Mouse (Mus musculus) MEL (cell line): ENCODE results near the gene Fam228b. TPM values are rescaled to one million over a fixed set of nuclear protein-coding genes. Genes with fewer than 3 reads are reported as not detected.

Experiments
- DNase-seq: peaks from one replicate; pipeline ENCODE4 v3.0.0; 2011; ENCODE audit warnings: low read depth, low spot score
- H3K27ac ChIP-seq: 2 replicates; pipeline ENCODE4 v1.5.1; 2012; ENCODE audit warnings: low read depth, mild to moderate bottlenecking, control low read depth, low read length, moderate library complexity; ENCODE audit not compliant: control insufficient read depth
- H3K27me3 ChIP-seq, 2 experiments: fragments of 150-350 bp in 1 of 2; sonication (generic) in 1 of 2; 2 replicates each; pipeline ENCODE4 v1.6.1; 2012; ENCODE audit warnings: low read length in 2 of 2, mild to moderate bottlenecking in 2 of 2, improper control_type of control experiment in 1 of 2, moderate library complexity in 1 of 2; ENCODE audit not compliant: insufficient read depth in 2 of 2, control insufficient read depth in 1 of 2
- H3K36me3 ChIP-seq, 2 experiments: 2 replicates each; pipeline ENCODE4 v1.6.1; 2012 to 2014; ENCODE audit warnings: low read length in 2 of 2, improper control_type of control experiment in 1 of 2, inconsistent platforms in 1 of 2, mild to moderate bottlenecking in 1 of 2; ENCODE audit not compliant: insufficient read depth in 2 of 2, control insufficient read depth in 1 of 2
- H3K4me1 ChIP-seq, 2 experiments: fragments of 150-350 bp in 1 of 2; sonication (generic) in 1 of 2; 2 replicates each; pipeline ENCODE4 v1.6.1; 2012; ENCODE audit warnings: low read length in 2 of 2, improper control_type of control experiment in 1 of 2, mild to moderate bottlenecking in 1 of 2; ENCODE audit not compliant: insufficient read depth in 2 of 2, control insufficient read depth in 1 of 2
- H3K4me3 ChIP-seq, 2 experiments: fragments of 150-350 bp in 1 of 2; sonication (generic) in 1 of 2; 2 replicates each; pipeline ENCODE4 v1.5.1; 2012; ENCODE audit warnings: low read depth in 2 of 2, low read length in 2 of 2, mild to moderate bottlenecking in 2 of 2, moderate library complexity in 2 of 2, control low read depth in 1 of 2, improper control_type of control experiment in 1 of 2; ENCODE audit not compliant: control insufficient read depth in 1 of 2, insufficient read depth in 1 of 2
- H3K79me2 ChIP-seq: 2 replicates; pipeline ENCODE4 v1.6.1; 2012; ENCODE audit warnings: mild to moderate bottlenecking, low read length, moderate library complexity; ENCODE audit not compliant: control insufficient read depth, poor library complexity, insufficient read depth
- H3K9ac ChIP-seq: 2 replicates; pipeline ENCODE4 v1.6.1; 2012; ENCODE audit warnings: low read depth, mild to moderate bottlenecking, control low read depth, low read length, moderate library complexity; ENCODE audit not compliant: control insufficient read depth, poor library complexity, severe bottlenecking
- H3K9me3 ChIP-seq: fragments of 150-350 bp; sonication (generic); replicated peaks from 2 replicates; pipeline ENCODE4 v1.6.1; 2012; ENCODE audit warnings: mild to moderate bottlenecking, low read length, improper control_type of control experiment, moderate library complexity; ENCODE audit not compliant: insufficient read depth
- BHLHE40 ChIP-seq: IDR thresholded peaks from 2 replicates; pipeline ENCODE4 v1.6.1; 2012; ENCODE audit warnings: low read depth, mild to moderate bottlenecking, inconsistent platforms, low read length, improper control_type of control experiment, borderline replicate concordance
- CHD2 ChIP-seq: IDR thresholded peaks from 2 replicates; pipeline ENCODE4 v1.6.1; 2011; ENCODE audit warnings: low read length, improper control_type of control experiment
- CTCF ChIP-seq, 3 experiments: IDR thresholded peaks in 2 of 3; conservative IDR thresholded peaks in 1 of 3; 2 replicates each; pipeline ENCODE4 v1.5.1; 2011 to 2012; ENCODE audit warnings: low read length in 3 of 3, low read depth in 2 of 3, mild to moderate bottlenecking in 2 of 3, improper control_type of control experiment in 1 of 3, inconsistent platforms in 1 of 3, mixed read lengths in 1 of 3, moderate library complexity in 1 of 3; ENCODE audit not compliant: control insufficient read depth in 1 of 3, insufficient read depth in 1 of 3, poor library complexity in 1 of 3, severe bottlenecking in 1 of 3
- ELF1 ChIP-seq: IDR thresholded peaks from 2 replicates; pipeline ENCODE4 v1.6.1; 2014; ENCODE audit warnings: low read depth, mild to moderate bottlenecking, inconsistent platforms, low read length, improper control_type of control experiment, moderate library complexity
- EP300 ChIP-seq, 2 experiments: IDR thresholded peaks; 2 replicates each; pipeline ENCODE4 v1.6.1; 2011; ENCODE audit warnings: improper control_type of control experiment in 2 of 2, low read length in 2 of 2, low read depth in 1 of 2, mild to moderate bottlenecking in 1 of 2
- ETS1 ChIP-seq: IDR thresholded peaks from 2 replicates; pipeline ENCODE4 v1.6.1; 2012; ENCODE audit warnings: low read depth, mild to moderate bottlenecking, inconsistent platforms, low read length, improper control_type of control experiment, moderate library complexity
- GABPA ChIP-seq: IDR thresholded peaks from 2 replicates; pipeline ENCODE4 v1.6.1; 2012; ENCODE audit warnings: low read depth, mild to moderate bottlenecking, inconsistent platforms, low read length, improper control_type of control experiment, moderate library complexity
- GATA1 ChIP-seq: IDR thresholded peaks from 2 replicates; pipeline ENCODE4 v1.6.1; 2011; ENCODE audit warnings: low read depth, low read length, improper control_type of control experiment
- HCFC1 ChIP-seq: IDR thresholded peaks from 2 replicates; pipeline ENCODE4 v1.6.1; 2012; ENCODE audit warnings: low read depth, mild to moderate bottlenecking, inconsistent platforms, low read length, improper control_type of control experiment, moderate library complexity
- JUND ChIP-seq: IDR thresholded peaks from 2 replicates; pipeline ENCODE4 v1.6.1; 2011; ENCODE audit warnings: low read depth, mild to moderate bottlenecking, improper control_type of control experiment, low read length
- MAFK ChIP-seq: IDR thresholded peaks from 2 replicates; pipeline ENCODE4 v1.6.1; 2011; ENCODE audit warnings: low read depth, mild to moderate bottlenecking, low read length, improper control_type of control experiment, borderline replicate concordance
- MXI1 ChIP-seq: IDR thresholded peaks from 2 replicates; pipeline ENCODE4 v1.6.1; 2011; ENCODE audit warnings: mild to moderate bottlenecking, low read depth, low read length, improper control_type of control experiment
- MYB ChIP-seq: IDR thresholded peaks from 2 replicates; pipeline ENCODE4 v1.6.1; 2011; ENCODE audit warnings: mild to moderate bottlenecking, low read depth, low read length, improper control_type of control experiment
- MYC ChIP-seq: IDR thresholded peaks from 2 replicates; pipeline ENCODE4 v1.6.1; 2011; ENCODE audit warnings: low read depth, mild to moderate bottlenecking, low read length, improper control_type of control experiment, moderate library complexity
- NELFE ChIP-seq: IDR thresholded peaks from 2 replicates; pipeline ENCODE4 v1.6.1; 2011; ENCODE audit warnings: low read depth, low read length, improper control_type of control experiment
- POLR2A ChIP-seq, 2 experiments: IDR thresholded peaks; 2 replicates each; pipeline ENCODE4 v1.6.1; 2011 to 2012; ENCODE audit warnings: low read length in 2 of 2, mild to moderate bottlenecking in 2 of 2, control low read depth in 1 of 2, improper control_type of control experiment in 1 of 2, low read depth in 1 of 2, moderate library complexity in 1 of 2; ENCODE audit not compliant: control insufficient read depth in 1 of 2, insufficient read depth in 1 of 2, poor library complexity in 1 of 2
- POLR2AphosphoS2 ChIP-seq: IDR thresholded peaks from 2 replicates; pipeline ENCODE4 v1.6.1; 2011; ENCODE audit warnings: low read length, improper control_type of control experiment
- POLR2AphosphoS5 ChIP-seq: IDR thresholded peaks from 2 replicates; pipeline ENCODE4 v1.6.1; 2012; ENCODE audit warnings: low read depth, borderline replicate concordance, mild to moderate bottlenecking, inconsistent platforms, low read length, moderate library complexity, mixed read lengths
- RAD21 ChIP-seq: IDR thresholded peaks from 2 replicates; pipeline ENCODE4 v1.6.1; 2011; ENCODE audit warnings: mild to moderate bottlenecking, low read depth, low read length, improper control_type of control experiment
- SIN3A ChIP-seq: IDR thresholded peaks from 2 replicates; pipeline ENCODE4 v1.6.1; 2012; ENCODE audit warnings: low read length, improper control_type of control experiment, inconsistent platforms
- SMC3 ChIP-seq: IDR thresholded peaks from 2 replicates; pipeline ENCODE4 v1.6.1; 2011; ENCODE audit warnings: low read depth, low read length, improper control_type of control experiment
- TBP ChIP-seq: IDR thresholded peaks from 2 replicates; pipeline ENCODE4 v1.8.0; 2011; ENCODE audit warnings: low read depth, low read length, improper control_type of control experiment
- TCF12 ChIP-seq: IDR thresholded peaks from 2 replicates; pipeline ENCODE4 v1.6.1; 2014; ENCODE audit warnings: low read depth, mild to moderate bottlenecking, inconsistent platforms, low read length, improper control_type of control experiment, moderate library complexity
- USF2 ChIP-seq, 2 experiments: IDR thresholded peaks; 2 replicates each; pipeline ENCODE4 v1.6.1; 2011 to 2012; ENCODE audit warnings: improper control_type of control experiment in 2 of 2, low read length in 2 of 2, borderline replicate concordance in 1 of 2, inconsistent platforms in 1 of 2, low read depth in 1 of 2, mild to moderate bottlenecking in 1 of 2; ENCODE audit not compliant: insufficient read depth in 1 of 2
- ZMIZ1 ChIP-seq: IDR thresholded peaks from 2 replicates; pipeline ENCODE4 v1.6.1; 2012; ENCODE audit warnings: low read depth, mild to moderate bottlenecking, inconsistent platforms, low read length, improper control_type of control experiment, moderate library complexity
- ZNF384 ChIP-seq: IDR thresholded peaks from 2 replicates; pipeline ENCODE4 v1.6.1; 2012; ENCODE audit warnings: low read depth, mild to moderate bottlenecking, inconsistent platforms, low read length, improper control_type of control experiment
- polyA plus RNA-seq, 2 experiments: library from polyadenylated mRNA; stranded (reverse) in 1 of 2; unstranded in 1 of 2; fragments of >175 nt in 1 of 2; fragments of >200 nt in 1 of 2; gene quantifications; 2 replicates each; pipeline versions ENCODE4 v1.2.1 to v1.2.4; 2012; ENCODE audit warnings: low replicate concordance in 2 of 2, low read depth in 1 of 2; ENCODE audit not compliant: insufficient read length in 2 of 2, insufficient read depth in 1 of 2, missing spikeins in 1 of 2
- total RNA-seq: library from RNA; depleted of rRNA; stranded (reverse); fragments of 300-350 nt; gene quantifications from 2 replicates; pipeline ENCODE4 v1.2.3, GENCODE M21; 2012

Gene Fam228b
- total and polyA plus RNA-seq, 3 experiments, result 4.0 to 5.3 TPM; not detected in 1

DNA sequence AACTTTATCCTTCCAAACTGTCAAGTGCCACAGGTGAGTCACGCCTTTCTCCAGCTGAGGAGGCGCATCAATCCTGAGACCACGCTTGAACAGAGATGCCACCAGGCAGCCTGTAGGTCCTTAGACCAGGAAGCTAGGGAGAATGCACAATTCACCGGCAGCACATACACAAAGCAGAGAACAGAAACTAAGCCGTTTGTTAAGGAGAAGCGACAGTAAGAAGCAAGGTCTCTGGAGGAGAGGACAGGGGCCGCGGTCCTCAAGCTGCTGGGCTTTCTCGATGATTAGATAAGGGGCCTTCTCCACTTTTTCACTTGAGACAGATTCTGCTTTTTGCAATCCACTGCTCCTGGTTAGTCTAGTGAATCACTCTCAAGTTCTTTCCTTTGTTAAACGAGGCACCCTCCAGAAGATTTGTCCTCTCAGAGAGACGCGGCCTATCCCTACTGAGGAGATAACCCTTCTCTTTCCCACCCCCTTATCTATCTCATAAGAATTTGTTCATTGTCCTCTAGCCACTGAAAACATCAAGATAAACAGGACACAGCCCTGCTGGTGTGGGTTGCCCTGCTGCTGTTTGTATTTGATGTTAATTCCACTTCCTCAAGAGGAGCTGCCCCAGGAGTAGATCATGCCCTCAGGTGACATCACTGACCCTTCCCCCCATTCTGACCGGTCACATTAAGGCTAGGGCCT, 49.9 kb downstream of the Fam228b start (continued):
- TF ChIP-seq POLR2AphosphoS5 (no peak), MAFK (no peak)

GRCm38 (mm10) chr12:4717417-4717816, 51.6 kb downstream of the Fam228b start:
- Histone ChIP-seq H3K79me2 (no peaks in the 10 kb centered on the region), H3K9ac (peak overlapping the region; percentile 43)
- TF ChIP-seq ZNF384 (no peak), USF2 (IDR thresholded peaks at IDR 0.05; ENCODE audit: borderline replicate concordance in 1 of 2, insufficient read depth in 1 of 2, low read depth in 1 of 2, low read length in 2 of 2) (no peak), NELFE (peak; percentile 32; the same call in 1 of the 2 replicates), EP300 (IDR thresholded peaks at IDR 0.05; ENCODE audit: low read depth in 1 of 2, low read length in 2 of 2) (0 out of 4 replicates have a peak, but pooled peaks of 1 of the 2 experiments have one; percentile 18), MXI1 (no peak), TBP (no peak), CTCF (IDR thresholded peaks at IDR 0.05 in 2 of 3, conservative IDR thresholded peaks at IDR 0.05 in 1 of 3; ENCODE audit: control insufficient read depth in 1 of 3, insufficient read depth in 1 of 3, low read depth in 2 of 3, low read length in 3 of 3, poor library complexity in 1 of 3, severe bottlenecking in 1 of 3) (no peak), SMC3 (no peak), GATA1 (no peak), BHLHE40 (no peak), ETS1 (no peak), ZMIZ1 (no peak), POLR2AphosphoS2 (no peak), ELF1 (no peak), MYC (no peak), HCFC1 (no peak), RAD21 (no peak), POLR2A (IDR thresholded peaks at IDR 0.05; ENCODE audit: control insufficient read depth in 1 of 2, insufficient read depth in 1 of 2, low read depth in 1 of 2, low read length in 2 of 2, poor library complexity in 1 of 2) (peak in 1 of 2 experiments; percentile 36; a peak in 1 of 4 replicates), SIN3A (peak; percentile 52), MYB (no peak), GABPA (no peak), JUND (no peak), POLR2AphosphoS5 (no peak), TCF12 (no peak), CHD2 (no peak)
- TF ChIP-seq, all 39 proteins: peak for 4
- peak overlapping the region; percentile 39 to 52 for H3K4me3 ChIP-seq
- H3K4me1 ChIP-seq, result peaks cover 12 to 25% of the 10 kb centered on the region in 2 experiments
- H3K27me3 ChIP-seq, result no peaks in the 10 kb centered on the region
- no peaks in the 10 kb centered on the region for H3K9me3 ChIP-seq
- H3K27ac ChIP-seq, result no peak overlapping the region
- H3K36me3 ChIP-seq, result peaks cover 2 to 16% of the 10 kb centered on the region in 2 experiments; a peak in 2 of 4 replicates
- DNase-seq, result peak; percentile 90
